Mouse (Mus musculus) liver, postnatal 0 days (tissue): Measurements from ENCODE around the gene Kpna2.

Source experiments
- CTCF ChIP-seq: sonication (generic); IDR thresholded peaks from 2 replicates; pipeline ENCODE4 v1.5.1; 2016; ENCODE audit warnings: antibody characterized with exemption, low read depth
- EP300 ChIP-seq: IDR thresholded peaks from 2 replicates; pipeline ENCODE4 v1.6.1; 2016; ENCODE audit warnings: antibody characterized with exemption, low read depth, mild to moderate bottlenecking

DNA sequence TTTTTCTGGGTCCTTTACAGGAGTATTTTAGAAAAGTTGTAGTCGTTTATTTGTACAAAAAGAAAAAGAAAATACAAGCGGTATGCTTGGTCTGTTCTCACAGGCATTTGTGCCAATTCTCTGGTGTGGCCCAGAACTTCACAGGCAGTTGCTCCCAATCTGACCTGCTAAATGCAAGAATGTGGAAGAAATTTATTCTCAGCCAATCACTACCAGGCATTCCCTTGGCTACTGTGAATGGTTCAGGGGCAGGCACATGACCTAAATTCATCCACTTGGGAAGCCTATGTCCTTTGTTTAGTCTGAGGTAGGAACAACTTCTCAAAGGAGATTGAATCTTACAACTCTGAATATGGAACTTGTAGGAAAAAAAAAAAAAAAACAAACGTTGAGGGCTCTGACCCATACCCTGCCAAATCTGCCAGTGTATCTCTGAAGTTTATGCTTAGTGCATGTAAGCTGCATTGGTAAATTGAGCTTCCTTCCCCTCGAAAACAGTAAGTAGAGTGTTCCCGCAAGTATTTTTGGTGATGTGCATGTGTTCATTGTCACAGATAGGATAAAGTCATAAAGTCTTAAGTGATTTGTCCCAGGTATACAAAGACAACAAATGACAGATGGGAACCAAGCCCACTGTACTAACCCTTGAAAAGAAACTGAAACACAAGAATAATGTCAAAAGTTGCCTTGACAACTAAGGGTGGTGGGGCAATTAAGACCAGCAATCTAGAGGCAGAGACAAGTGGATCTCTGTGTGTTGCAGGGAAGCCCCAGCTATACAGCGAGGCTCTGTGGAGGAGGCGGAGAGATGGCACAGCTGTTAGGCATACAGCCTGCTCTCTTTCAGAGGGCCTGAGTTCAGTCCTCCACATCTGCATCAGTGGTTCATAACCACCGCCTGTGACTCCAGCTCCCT, 2.7 kb upstream of the Kpna2 start:
- TF ChIP-seq CTCF: no peak
- TF ChIP-seq EP300: no peak
